10 mouse cellular contexts compared by ENCODE assay signal in the genomic region with DNA sequence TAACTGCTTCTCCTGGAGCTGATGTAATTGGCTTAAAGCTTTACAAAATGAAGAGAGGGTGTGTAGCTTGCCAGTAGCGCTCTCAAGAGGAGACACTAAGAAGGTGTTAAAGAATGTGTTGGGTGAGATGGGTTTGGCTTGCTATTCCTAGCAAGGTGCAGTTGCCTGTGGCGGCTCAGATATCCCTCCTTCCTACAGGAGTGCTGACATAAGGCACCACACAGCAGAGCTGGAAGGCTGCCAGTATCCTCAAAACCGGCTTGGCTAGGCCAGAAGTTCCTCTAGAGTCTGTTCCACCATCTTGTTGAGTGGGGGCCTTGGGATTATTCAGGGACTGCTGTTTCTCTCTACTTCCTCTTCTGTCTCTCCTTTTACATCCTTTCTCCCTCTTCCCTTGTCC.
DNase-seq lines count a peak whose midpoint lies in the region; ATAC-seq lines count a peak whose summit lies in the region.
"Had no signal": no experiment of that assay in that cellular context is flagged by ENCODE, and none has a peak within 500 bp of the region (broad histone marks: within the 10 kb centered on the region; RNA-seq: fewer than 3 reads in every experiment).

No protein-coding gene starts in this region.

- ATAC-seq in kidney, embryonic 16.5 days (ENCODE audit: low FRiP score, low TSS enrichment), result no peak

- H3K4me1 ChIP-seq in kidney, embryonic 16.5 days (ENCODE audit: insufficient read depth, low read length), result peaks cover 4% of the 10 kb centered on the region; the same call in 1 of the 2 replicates

- peak; percentile 3 for DNase-seq in cerebellum, adult 9-10 months
- no peak for DNase-seq in cerebellum, adult 11 months
- DNase-seq in layer of hippocampus, adult 11-12 months (ENCODE audit: low spot score), result peak; percentile 11
- no peak for DNase-seq in layer of hippocampus, postnatal 25 days (ENCODE audit: extremely low spot score in 1 of 2, low spot score in 1 of 2)
- peak; percentile 18 to 31 for DNase-seq in left cerebral cortex, adult 18-20 months (ENCODE audit: low spot score in 2 of 2)
- DNase-seq in right cerebral cortex, postnatal 14 days, result peak; percentile 39
- DNase-seq in adrenal gland, postnatal 14 days, result no peak
- DNase-seq: kidney, postnatal 14 days had no signal

- no peak overlapping the region for H3K9ac ChIP-seq in kidney, embryonic 16.5 days (replicated peaks; ENCODE audit: low read length)
- H3K9ac ChIP-seq: liver, embryonic 14.5 days had no signal

- no peak overlapping the region for H3K4me2 ChIP-seq in kidney, embryonic 16.5 days (replicated peaks; ENCODE audit: low read depth, low read length)

- no peaks in the 10 kb centered on the region for H3K27me3 ChIP-seq in kidney, embryonic 16.5 days (ENCODE audit: insufficient read depth, low read length)

- no peaks in the 10 kb centered on the region for H3K9me3 ChIP-seq in kidney, embryonic 16.5 days (ENCODE audit: low read length)

- H3K4me3 ChIP-seq in kidney, embryonic 16.5 days (ENCODE audit: low read length), result no peak overlapping the region

- no peaks in the 10 kb centered on the region for H3K36me3 ChIP-seq in kidney, embryonic 16.5 days (ENCODE audit: insufficient read depth, low read length)

- 59% methylated on average over 3 of the region's 3 CpGs for WGBS in kidney, embryonic 16.5 days

- no peak overlapping the region for H3K27ac ChIP-seq in kidney, embryonic 16.5 days (ENCODE audit: low read length)
- H3K27ac ChIP-seq: liver, embryonic 14.5 days had no signal

Comparison
In these comparisons a context has a peak if more than half of its experiments do, and no peak if none do; other contexts are left out.
1. DNase-seq: peak in cerebellum, adult 9-10 months (single experiment), layer of hippocampus, adult 11-12 months (single experiment), left cerebral cortex, adult 18-20 months (2 of 2) and right cerebral cortex, postnatal 14 days (single experiment); none in cerebellum, adult 11 months (single experiment), layer of hippocampus, postnatal 25 days (0 of 2) and adrenal gland, postnatal 14 days (single experiment).